Mouse (Mus musculus) megakaryocyte, embryonic 14.5 days (primary cell): ENCODE data around the gene Mkrn1. TPM values are rescaled to one million over a fixed set of nuclear protein-coding genes. Genes with fewer than 3 reads are reported as not detected.

ENCODE experiments used
- H3K27me3 ChIP-seq: replicated peaks from 2 replicates; pipeline ENCODE3; 2012; ENCODE audit warnings: inconsistent platforms
- H3K36me3 ChIP-seq: replicated peaks from 2 replicates; pipeline ENCODE3; 2012; ENCODE audit warnings: low read length, inconsistent platforms, mixed read lengths
- H3K4me1 ChIP-seq: 2 replicates; pipeline ENCODE4 v1.6.1; 2012; ENCODE audit warnings: inconsistent platforms
- H3K4me3 ChIP-seq: replicated peaks from 2 replicates; pipeline ENCODE3; 2012; ENCODE audit warnings: moderate library complexity, mild to moderate bottlenecking, inconsistent platforms
- H3K9me3 ChIP-seq: 2 replicates; pipeline ENCODE4 v1.6.1; 2012; ENCODE audit warnings: inconsistent platforms
- FLI1 ChIP-seq: IDR thresholded peaks from 2 replicates; pipeline ENCODE4 v1.6.1; 2012; ENCODE audit warnings: low read length, inconsistent platforms, mixed read lengths
- GATA1 ChIP-seq: IDR thresholded peaks from 3 replicates; pipeline ENCODE4 v1.6.1; 2012; ENCODE audit warnings: mixed read lengths, low read length, inconsistent platforms, borderline replicate concordance
- polyA plus RNA-seq: library from polyadenylated mRNA; stranded (reverse); fragments of >175 nt; gene quantifications from 2 replicates; pipeline ENCODE4 v1.2.3, GENCODE M21; 2012; ENCODE audit warnings: low replicate concordance; ENCODE audit not compliant: insufficient read depth

The Mkrn1 gene
- 107 and 108 TPM in 2 replicates for polyA plus RNA-seq

DNA sequence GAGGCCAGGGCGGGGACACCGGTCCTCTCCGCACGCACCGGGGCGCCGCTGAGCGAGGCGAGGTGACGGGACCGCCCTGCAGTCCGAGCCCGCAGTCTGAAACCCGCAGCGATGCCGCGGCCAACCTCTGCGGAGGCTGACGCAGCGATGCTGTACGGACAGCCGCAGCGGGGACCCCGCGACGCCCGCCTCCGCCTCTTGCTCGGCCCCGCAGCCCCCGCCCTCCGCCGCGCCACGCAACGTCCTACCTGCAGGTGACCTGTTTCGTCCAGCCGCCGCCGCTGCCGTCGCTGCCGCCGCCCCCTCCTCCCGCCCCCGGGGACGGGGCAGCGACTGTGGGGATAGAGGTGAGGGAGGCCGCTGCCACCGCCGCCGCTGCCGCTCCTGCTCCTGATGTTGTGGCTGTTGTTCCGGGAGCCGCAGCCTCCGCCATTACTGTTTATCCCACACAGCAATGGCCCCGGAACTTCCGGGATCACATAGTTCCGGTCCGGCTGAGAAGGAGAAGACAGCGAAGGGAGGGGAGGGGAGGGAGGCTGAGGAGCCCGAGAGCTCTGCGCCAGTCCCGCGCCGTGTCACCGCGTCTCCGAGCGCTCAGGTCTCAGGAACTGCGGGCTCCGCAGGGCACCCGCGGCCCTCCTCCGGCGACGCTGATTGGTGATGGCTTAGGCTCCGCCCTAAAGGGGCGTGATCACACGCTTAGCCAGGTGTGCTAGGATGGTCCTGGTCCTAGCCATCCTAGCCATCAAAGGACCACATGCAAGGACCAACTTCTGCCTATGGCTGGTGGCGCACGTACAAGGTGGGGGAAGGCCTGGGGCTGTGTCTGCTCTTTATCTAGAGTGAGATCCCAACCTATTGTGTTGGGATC is at the start of gene Mkrn1:
Mkrn1 (minus strand) TSS at position 612 of the 871 bp plus-strand sequence.
- TF ChIP-seq GATA1 (no peak), FLI1 (no peak)
- Histone ChIP-seq H3K36me3 (peaks cover 21% of the 10 kb centered on the region), H3K9me3 (no peaks in the 10 kb centered on the region), H3K4me1 (peaks cover 53% of the 10 kb centered on the region), H3K4me3 (peak within 1 kb of the TSS; percentile 99), H3K27me3 (no peaks in the 10 kb centered on the region)

DNA sequence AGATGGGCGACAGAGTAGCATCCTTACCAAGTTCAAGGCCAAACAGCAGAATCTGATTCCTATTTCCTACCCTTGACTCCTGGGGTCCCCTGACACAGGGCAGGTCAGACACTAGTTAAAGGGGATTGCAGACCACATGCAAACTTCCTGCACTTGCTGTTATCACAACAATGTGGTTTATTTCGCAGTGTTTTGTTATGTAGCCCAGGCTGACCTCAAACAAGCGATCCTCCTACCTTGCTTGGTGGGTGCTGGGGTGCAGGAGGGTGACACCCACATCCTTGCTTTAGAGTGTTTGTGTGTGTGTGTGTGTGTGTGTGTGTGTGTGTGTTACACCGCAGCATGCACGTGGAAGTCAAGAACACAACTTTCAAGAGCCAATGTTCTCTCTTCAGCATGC is 49.2 kb upstream of the Mkrn1 start:
- H3K4me1 ChIP-seq = peaks cover 40% of the 10 kb centered on the region
- no peaks in the 10 kb centered on the region for H3K9me3 ChIP-seq
- no peak for TF ChIP-seq FLI1
- no peak for TF ChIP-seq GATA1
- H3K4me3 ChIP-seq = no peak overlapping the region
- H3K36me3 ChIP-seq = peaks cover 5% of the 10 kb centered on the region
- peaks cover 34% of the 10 kb centered on the region for H3K27me3 ChIP-seq

DNA sequence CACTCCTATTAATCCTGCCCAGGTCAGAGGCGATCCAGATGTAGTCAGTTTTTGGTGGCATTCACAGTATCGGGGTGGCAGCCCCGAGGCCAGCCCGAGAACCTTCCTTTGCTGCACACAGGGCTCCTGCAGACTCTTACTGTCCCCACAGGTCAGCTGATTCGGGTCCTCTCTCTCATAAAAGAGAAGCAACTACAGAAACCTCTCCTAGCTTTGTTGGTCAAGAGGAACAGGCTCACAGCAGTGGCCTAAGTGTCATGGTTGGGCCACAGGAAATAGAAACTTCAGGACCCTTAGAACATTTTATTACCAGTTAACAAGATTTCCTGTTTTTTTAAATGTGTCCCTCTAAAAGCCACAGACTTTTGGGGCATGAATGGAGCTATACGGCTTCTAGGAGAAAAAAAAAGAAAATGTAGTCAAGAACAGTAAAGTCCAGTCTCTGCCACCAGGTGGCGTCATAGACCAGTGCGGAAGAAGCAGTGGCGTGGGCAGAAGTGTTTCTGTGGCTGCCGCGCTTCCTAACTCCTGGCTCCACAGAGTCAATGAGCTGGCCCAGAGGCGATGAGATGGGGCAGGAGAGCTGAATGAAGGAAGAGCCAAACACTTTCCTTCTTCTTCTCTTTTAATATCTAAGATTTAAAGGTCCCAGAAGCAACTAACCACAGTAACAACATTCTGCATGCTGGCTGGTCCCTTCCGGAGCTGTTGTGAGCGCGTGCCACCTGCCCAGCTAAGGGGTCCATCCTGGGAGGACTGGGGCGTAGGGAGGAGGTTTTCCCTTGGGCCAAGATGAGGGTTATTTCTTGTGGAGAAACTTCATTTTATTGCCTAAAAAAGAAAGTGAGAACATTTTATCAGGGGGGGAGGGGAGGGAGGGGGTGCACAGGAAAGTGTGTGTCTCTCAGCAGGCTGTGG is 42.6 kb upstream of the Mkrn1 start:
- Histone ChIP-seq H3K27me3 (peaks cover 22% of the 10 kb centered on the region), H3K4me3 (peak overlapping the region; percentile 87), H3K36me3 (no peaks in the 10 kb centered on the region), H3K9me3 (peaks cover 4% of the 10 kb centered on the region), H3K4me1 (peaks cover 11% of the 10 kb centered on the region)
- TF ChIP-seq GATA1 (no peak), FLI1 (no peak)

DNA sequence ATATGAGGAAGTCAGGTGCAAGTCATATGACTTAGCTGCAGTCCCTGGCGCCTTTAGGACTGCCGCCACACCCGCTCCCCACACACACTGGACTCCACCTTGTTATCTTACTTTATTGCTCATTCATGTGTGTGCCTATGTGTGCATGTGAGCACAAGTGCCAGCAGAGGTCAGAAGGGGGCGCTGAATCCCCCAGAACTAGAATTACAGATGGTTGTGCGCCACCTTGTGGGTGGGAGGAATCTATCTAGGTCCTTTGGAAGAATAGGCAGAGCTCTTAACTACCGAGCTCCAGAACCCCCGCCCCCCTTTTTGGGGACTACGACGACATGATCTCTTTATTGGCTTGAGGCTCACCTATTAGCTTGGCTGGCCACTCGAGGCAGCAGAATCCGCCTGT is 39.8 kb upstream of the Mkrn1 start:
- no peak overlapping the region for H3K4me3 ChIP-seq
- peaks cover 23% of the 10 kb centered on the region for H3K27me3 ChIP-seq
- H3K9me3 ChIP-seq = peaks cover 4% of the 10 kb centered on the region
- H3K36me3 ChIP-seq = no peaks in the 10 kb centered on the region
- TF ChIP-seq FLI1 (no peak), GATA1 (no peak)
- H3K4me1 ChIP-seq = peaks cover 18% of the 10 kb centered on the region

DNA sequence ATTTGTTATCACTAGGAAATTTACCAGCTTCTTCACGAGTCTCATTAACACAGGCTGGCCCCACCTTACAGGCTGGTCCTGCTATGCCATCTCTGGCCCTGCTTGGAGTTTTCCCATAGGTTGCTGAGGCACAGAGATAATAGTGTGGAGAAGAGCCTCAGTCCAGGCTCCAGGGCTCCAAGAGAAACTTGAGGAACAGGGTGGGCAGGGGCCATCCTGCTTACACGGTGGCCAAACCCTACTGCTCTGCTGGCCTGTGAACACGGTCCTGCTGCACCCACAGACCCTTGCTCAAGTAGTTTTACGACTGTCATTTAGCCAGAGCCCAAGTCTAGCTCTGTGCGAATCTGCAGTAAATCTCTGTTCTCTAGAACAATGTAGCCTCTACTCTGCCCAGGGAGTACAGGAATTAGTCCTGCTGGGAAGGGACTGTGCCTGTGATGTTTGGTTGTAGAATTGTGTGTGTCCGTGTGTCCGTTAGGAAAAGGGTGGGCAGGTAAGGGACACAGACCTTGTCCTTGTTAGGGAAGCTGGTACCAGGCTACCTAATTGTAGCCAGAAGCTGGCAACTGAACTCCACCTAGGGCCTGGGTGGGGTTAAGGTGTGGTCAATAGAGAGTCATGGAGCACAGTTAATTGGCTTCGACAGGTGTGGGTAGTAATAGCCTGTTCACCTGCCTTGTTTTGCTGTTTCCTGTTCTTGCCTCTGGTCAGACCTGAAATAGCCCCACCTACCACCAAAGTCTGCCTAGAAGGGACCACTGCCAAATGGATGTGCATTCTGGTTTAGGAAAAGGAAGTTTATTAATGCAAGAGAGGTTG is 35.3 kb upstream of the Mkrn1 start:
- Histone ChIP-seq H3K4me3 (peak overlapping the region; percentile 13), H3K27me3 (peaks cover 11% of the 10 kb centered on the region), H3K4me1 (peaks cover 16% of the 10 kb centered on the region), H3K9me3 (peaks cover 4% of the 10 kb centered on the region), H3K36me3 (no peaks in the 10 kb centered on the region)
- TF ChIP-seq FLI1 (no peak), GATA1 (no peak)

DNA sequence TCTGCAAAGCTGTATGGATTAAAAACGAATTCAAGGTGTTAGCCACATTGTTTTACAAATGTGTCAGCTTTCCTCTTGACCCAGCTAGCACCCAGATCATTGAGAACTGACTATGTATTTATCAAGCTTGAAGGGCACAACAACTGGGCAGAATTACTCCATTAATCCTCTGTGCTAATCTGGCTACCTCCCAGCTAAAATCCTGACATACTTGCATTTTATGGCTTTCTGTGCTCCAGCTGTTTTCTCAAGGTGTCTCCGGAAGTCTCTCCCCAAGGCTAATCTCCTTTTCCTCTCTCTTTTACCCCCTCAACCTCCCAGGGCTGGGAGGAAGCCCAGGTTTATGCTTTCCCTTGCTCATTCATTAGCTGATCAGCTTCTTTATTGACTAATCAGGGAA is 34.4 kb upstream of the Mkrn1 start:
- Histone ChIP-seq H3K4me1 (peaks cover 25% of the 10 kb centered on the region), H3K9me3 (no peaks in the 10 kb centered on the region), H3K36me3 (no peaks in the 10 kb centered on the region), H3K27me3 (peaks cover 14% of the 10 kb centered on the region), H3K4me3 (no peak overlapping the region)
- TF ChIP-seq FLI1 = no peak
- no peak for TF ChIP-seq GATA1

DNA sequence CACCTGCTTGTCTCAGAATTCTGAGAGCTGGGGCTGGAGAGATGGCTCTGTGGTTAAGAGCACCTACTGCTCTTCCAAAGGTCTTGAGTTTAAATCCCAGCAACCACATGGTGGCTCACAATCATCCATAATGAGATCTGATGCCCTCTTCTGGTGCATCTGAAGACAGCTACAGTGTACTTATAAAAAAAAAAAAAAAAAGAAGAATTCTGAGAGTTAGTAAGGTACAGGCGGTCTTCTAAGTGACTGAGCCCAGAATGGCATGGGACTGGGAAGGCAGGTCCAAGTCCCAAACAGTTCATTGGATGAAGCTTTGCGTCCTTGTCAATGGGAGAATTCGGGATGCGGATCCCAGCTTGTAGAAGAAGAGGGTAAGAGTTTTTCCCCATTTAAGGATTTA is 33.3 kb upstream of the Mkrn1 start:
- no peaks in the 10 kb centered on the region for H3K36me3 ChIP-seq
- H3K27me3 ChIP-seq = peaks cover 15% of the 10 kb centered on the region
- H3K9me3 ChIP-seq = no peaks in the 10 kb centered on the region
- peaks cover 35% of the 10 kb centered on the region for H3K4me1 ChIP-seq
- no peak overlapping the region for H3K4me3 ChIP-seq
- no peak for TF ChIP-seq FLI1
- no peak for TF ChIP-seq GATA1

DNA sequence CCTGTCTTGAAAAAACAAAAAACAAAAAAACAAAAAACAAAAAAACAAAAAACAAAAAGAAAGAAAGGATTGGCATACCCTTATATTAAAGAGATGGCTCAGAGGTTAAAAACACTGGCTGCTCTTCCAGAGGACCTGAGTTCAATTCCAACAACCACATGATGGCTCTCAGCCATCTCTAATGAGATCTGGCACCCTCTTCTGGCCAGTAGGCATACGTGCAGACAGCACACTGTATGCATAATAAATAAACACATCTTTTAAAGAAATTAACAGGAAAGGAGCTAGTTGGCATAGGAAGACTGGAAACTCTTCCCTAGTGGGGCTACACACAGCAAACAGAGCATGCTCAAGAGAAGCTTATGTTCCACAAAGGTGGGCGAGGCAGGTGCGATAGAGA is 30.8 kb upstream of the Mkrn1 start:
- H3K36me3 ChIP-seq = no peaks in the 10 kb centered on the region
- peaks cover 15% of the 10 kb centered on the region for H3K27me3 ChIP-seq
- H3K4me1 ChIP-seq = peaks cover 54% of the 10 kb centered on the region
- TF ChIP-seq FLI1 (no peak), GATA1 (no peak)
- H3K9me3 ChIP-seq = peaks cover 3% of the 10 kb centered on the region
- no peak overlapping the region for H3K4me3 ChIP-seq

DNA sequence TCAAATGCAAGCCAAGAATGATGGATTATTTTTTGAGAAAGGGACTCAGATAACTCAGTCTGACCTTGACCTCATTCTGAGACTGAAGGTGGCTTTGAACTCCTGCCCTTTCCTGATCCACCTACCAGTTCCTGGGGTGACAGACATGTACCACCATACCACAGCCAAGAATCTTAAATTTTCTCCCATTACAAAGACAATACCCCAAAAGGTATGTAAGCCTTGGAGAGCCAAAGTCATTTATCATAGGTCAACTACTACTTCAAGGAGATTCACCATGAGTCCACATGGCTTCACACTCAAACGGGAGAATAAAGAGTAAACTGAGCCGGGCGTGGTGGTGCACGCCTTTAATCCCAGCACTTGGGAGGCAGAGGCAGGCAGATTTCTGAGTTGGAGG is 30.3 kb upstream of the Mkrn1 start:
- peaks cover 52% of the 10 kb centered on the region for H3K4me1 ChIP-seq
- TF ChIP-seq GATA1 (no peak), FLI1 (no peak)
- no peaks in the 10 kb centered on the region for H3K36me3 ChIP-seq
- peaks cover 12% of the 10 kb centered on the region for H3K27me3 ChIP-seq
- peaks cover 3% of the 10 kb centered on the region for H3K9me3 ChIP-seq
- no peak overlapping the region for H3K4me3 ChIP-seq
